Mouse (Mus musculus) bone marrow macrophage, adult 2 months (primary cell): Measurements from ENCODE around the gene Fcgr3. TPM values are rescaled to one million over a fixed set of nuclear protein-coding genes. Genes with fewer than 3 reads are reported as not detected.
A peak's percentile ranks its signal among the peaks of the same experiment; 100 is the strongest.
"Not testable (repeated sequence)": the region's sequence is repeated elsewhere in the genome, so short reads cannot be mapped to it uniquely, and the experiment has no call there.

ENCODE experiments used
- H3K27ac ChIP-seq: 2 replicates; pipeline ENCODE4 v1.5.1; 2012; ENCODE audit warnings: low read depth, low read length; ENCODE audit not compliant: insufficient read depth
- H3K4me1 ChIP-seq: 2 replicates; pipeline ENCODE4 v1.6.1; 2012; ENCODE audit warnings: low read length; ENCODE audit not compliant: control insufficient read depth, insufficient read depth
- H3K4me3 ChIP-seq: 2 replicates; pipeline ENCODE4 v1.5.1; 2012; ENCODE audit warnings: mild to moderate bottlenecking, low read length, moderate library complexity; ENCODE audit not compliant: insufficient read depth
- CTCF ChIP-seq: IDR thresholded peaks from 2 replicates; pipeline ENCODE4 v1.5.1; 2012; ENCODE audit warnings: low read depth, mild to moderate bottlenecking, low read length, moderate library complexity
- POLR2A ChIP-seq: IDR thresholded peaks from 2 replicates; pipeline ENCODE4 v1.6.1; 2012; ENCODE audit warnings: mild to moderate bottlenecking, low read depth, low read length, borderline replicate concordance
- polyA plus RNA-seq: library from polyadenylated mRNA; stranded (reverse); fragments of >200 nt; gene quantifications from 2 replicates; pipeline ENCODE4 v1.2.4, GENCODE M21; 2012; ENCODE audit not compliant: missing spikeins, insufficient read depth, insufficient read length

The Fcgr3 gene
- polyA plus RNA-seq, 1 experiment = 1,154 TPM

- peaks cover 15% of the 10 kb centered on the region for H3K4me1 ChIP-seq
- H3K4me3 ChIP-seq = peak overlapping the region; percentile 37
- not testable (repeated sequence) for H3K27ac ChIP-seq
Measured at GRCm38 (mm10) chr1:171065243-171065587, 480 bp upstream of the Fcgr3 start.

- Histone ChIP-seq H3K4me1 (peaks cover 22% of the 10 kb centered on the region), H3K27ac (peak overlapping the region; percentile 4), H3K4me3 (peak overlapping the region; percentile 41)
Measured at GRCm38 (mm10) chr1:171063569-171064490, 905 bp downstream of the Fcgr3 start.

GRCm38 (mm10) chr1:171061566-171061965 is 3.2 kb downstream of the Fcgr3 start:
- peaks cover 28% of the 10 kb centered on the region for H3K4me1 ChIP-seq
- H3K4me3 ChIP-seq = no peak overlapping the region
- no peak overlapping the region for H3K27ac ChIP-seq
- TF ChIP-seq CTCF (no peak), POLR2A (no peak)

GRCm38 (mm10) chr1:171060392-171060791 is 4.3 kb downstream of the Fcgr3 start:
- TF ChIP-seq CTCF (no peak), POLR2A (no peak)
- peak overlapping the region; percentile 19 for H3K27ac ChIP-seq

GRCm38 (mm10) chr1:171059203-171059602 is 5.5 kb downstream of the Fcgr3 start:
- Histone ChIP-seq H3K27ac (peak overlapping the region; percentile 99), H3K4me3 (peak overlapping the region; percentile 85), H3K4me1 (peaks cover 43% of the 10 kb centered on the region)
- TF ChIP-seq POLR2A (no peak), CTCF (no peak)

More at GRCm38 (mm10) chr1:171060392-171060791, 4.3 kb downstream of the Fcgr3 start:
- H3K4me1 ChIP-seq = peaks cover 37% of the 10 kb centered on the region
- H3K4me3 ChIP-seq = no peak overlapping the region

GRCm38 (mm10) chr1:171057253-171057652 is 7.5 kb downstream of the Fcgr3 start:
- TF ChIP-seq POLR2A (no peak), CTCF (no peak)
- Histone ChIP-seq H3K4me3 (peak overlapping the region; percentile 40), H3K27ac (peak overlapping the region; percentile 68), H3K4me1 (peaks cover 55% of the 10 kb centered on the region)

- Histone ChIP-seq H3K4me1 (peaks cover 63% of the 10 kb centered on the region), H3K4me3 (no peak overlapping the region), H3K27ac (no peak overlapping the region)
- TF ChIP-seq CTCF = no peak
- no peak for TF ChIP-seq POLR2A
Measured at GRCm38 (mm10) chr1:171053305-171053704, 11.4 kb downstream of the Fcgr3 start.

GRCm38 (mm10) chr1:171050774-171051173 is 14.0 kb downstream of the Fcgr3 start:
- TF ChIP-seq CTCF (no peak), POLR2A (no peak)
- Histone ChIP-seq H3K27ac (peak overlapping the region; percentile 65), H3K4me3 (peak overlapping the region; percentile 17), H3K4me1 (peaks cover 51% of the 10 kb centered on the region)

- Histone ChIP-seq H3K4me1 (peaks cover 43% of the 10 kb centered on the region), H3K4me3 (no peak overlapping the region), H3K27ac (no peak overlapping the region)
- TF ChIP-seq CTCF = no peak
- no peak for TF ChIP-seq POLR2A
Measured at GRCm38 (mm10) chr1:171049263-171049662, 15.5 kb downstream of the Fcgr3 start.

- TF ChIP-seq CTCF = no peak
- TF ChIP-seq POLR2A = no peak
- no peak overlapping the region for H3K27ac ChIP-seq
- peaks cover 19% of the 10 kb centered on the region for H3K4me1 ChIP-seq
- H3K4me3 ChIP-seq = no peak overlapping the region
Measured at GRCm38 (mm10) chr1:171046501-171046900, 18.2 kb downstream of the Fcgr3 start.
